In the genomic region with DNA sequence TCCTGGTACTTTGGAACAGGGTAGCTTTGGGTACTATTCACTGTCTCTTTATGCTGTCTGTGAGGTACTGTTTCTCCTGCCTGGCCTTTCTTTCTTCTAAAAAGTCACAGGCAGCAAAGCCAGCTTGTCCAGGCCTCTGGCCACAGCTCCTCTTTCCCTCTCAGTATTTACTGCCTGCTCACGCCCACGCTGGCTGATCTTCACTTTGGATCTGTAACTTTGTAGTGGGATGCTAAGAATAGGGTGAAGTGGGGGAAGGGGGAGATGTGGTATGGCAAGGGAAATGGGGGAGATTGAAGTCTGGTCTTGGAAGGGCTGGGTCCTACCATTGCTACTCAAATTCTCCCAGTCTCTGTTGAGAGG, we compare ENCODE assay signal across 17 mouse cellular contexts. TPM values are rescaled to one million over a fixed set of nuclear protein-coding genes. Genes with fewer than 3 reads are reported as not detected.
DNase-seq lines count a peak whose midpoint lies in the region; ATAC-seq lines count a peak whose summit lies in the region.
"Had no signal": no experiment of that assay in that cellular context is flagged by ENCODE, and none has a peak within 500 bp of the region (broad histone marks: within the 10 kb centered on the region; RNA-seq: fewer than 3 reads in every experiment).

No protein-coding gene starts in this region.

- H3K27ac ChIP-seq in kidney, embryonic 14.5 days (ENCODE audit: low read depth, low read length) = peak overlapping the region; percentile 100
- H3K27ac ChIP-seq in embryonic facial prominence, embryonic 11.5 days (replicated peaks; ENCODE audit: low read depth, low read length) = no peak overlapping the region
- H3K27ac ChIP-seq in hindbrain, embryonic 14.5 days = peak overlapping the region; percentile 99
- H3K27ac ChIP-seq in neural tube, embryonic 13.5 days (replicated peaks) = peak overlapping the region; percentile 100
- H3K27ac ChIP-seq in midbrain, embryonic 11.5 days (ENCODE audit: low read depth, low read length) = no peak overlapping the region
- H3K27ac ChIP-seq: forebrain, embryonic 13.5 days had no signal

- H3K9ac ChIP-seq in kidney, embryonic 14.5 days (ENCODE audit: low read depth, low read length) = peak overlapping the region; percentile 86
- H3K9ac ChIP-seq in embryonic facial prominence, embryonic 11.5 days (replicated peaks; ENCODE audit: low read length) = 0 out of 2 replicates have a peak overlapping the region, but pooled peaks have one; percentile 1
- H3K9ac ChIP-seq in hindbrain, embryonic 14.5 days = peak overlapping the region; percentile 97
- peak overlapping the region; percentile 100 for H3K9ac ChIP-seq in neural tube, embryonic 13.5 days
- H3K9ac ChIP-seq in midbrain, embryonic 11.5 days (ENCODE audit: low read length) = no peak overlapping the region
- H3K9ac ChIP-seq: forebrain, embryonic 13.5 days had no signal

- no peaks in the 10 kb centered on the region for H3K9me3 ChIP-seq in kidney, embryonic 14.5 days (ENCODE audit: control insufficient read depth, low read length)
- no peaks in the 10 kb centered on the region for H3K9me3 ChIP-seq in embryonic facial prominence, embryonic 11.5 days (replicated peaks; ENCODE audit: control insufficient read depth, low read length)
- no peaks in the 10 kb centered on the region for H3K9me3 ChIP-seq in hindbrain, embryonic 14.5 days (ENCODE audit: control insufficient read depth, low read length)
- H3K9me3 ChIP-seq in neural tube, embryonic 13.5 days = no peaks in the 10 kb centered on the region
- no peaks in the 10 kb centered on the region for H3K9me3 ChIP-seq in midbrain, embryonic 11.5 days (ENCODE audit: control insufficient read depth, low read length)
- H3K9me3 ChIP-seq: forebrain, embryonic 13.5 days had no signal

- 0 out of 2 replicates have a peak, but pooled peaks have one; percentile 3 for ATAC-seq in kidney, embryonic 14.5 days (ENCODE audit: low FRiP score, low TSS enrichment)
- ATAC-seq in embryonic facial prominence, embryonic 11.5 days (replicated peaks; ENCODE audit: insufficient number of reproducible peaks, low FRiP score, low TSS enrichment, low read depth) = no peak
- no peak for ATAC-seq in hindbrain, embryonic 14.5 days (ENCODE audit: low FRiP score)
- ATAC-seq in neural tube, embryonic 13.5 days (ENCODE audit: low read depth) = 0 out of 2 replicates have a peak, but pooled peaks have one; percentile 5
- no peak for ATAC-seq in midbrain, embryonic 11.5 days (ENCODE audit: low FRiP score)
- ATAC-seq: forebrain, embryonic 13.5 days; inflammation-experienced regulatory T-cells, adult 6 months; Patski had no signal

- 23% methylated on average over 2 of the region's 2 CpGs for WGBS in kidney, embryonic 14.5 days
- WGBS in embryonic facial prominence, embryonic 11.5 days = 9% methylated on average over 2 of the region's 2 CpGs
- WGBS in hindbrain, embryonic 14.5 days = 6% methylated on average over 2 of the region's 2 CpGs
- 8% methylated on average over 2 of the region's 2 CpGs for WGBS in neural tube, embryonic 13.5 days
- WGBS in midbrain, embryonic 11.5 days = 0% methylated on average over 2 of the region's 2 CpGs

- peaks cover 42% of the 10 kb centered on the region for H3K36me3 ChIP-seq in kidney, embryonic 14.5 days (ENCODE audit: control insufficient read depth, insufficient read depth, low read length)
- H3K36me3 ChIP-seq in embryonic facial prominence, embryonic 11.5 days (replicated peaks; ENCODE audit: control insufficient read depth, insufficient read depth, low read depth, low read length) = no peaks in the 10 kb centered on the region
- 0 out of 2 replicates have a peak, but pooled peaks cover 6% of the 10 kb centered on the region for H3K36me3 ChIP-seq in hindbrain, embryonic 14.5 days (replicated peaks; ENCODE audit: control insufficient read depth, insufficient read depth)
- H3K36me3 ChIP-seq in neural tube, embryonic 13.5 days = peaks cover 37% of the 10 kb centered on the region
- no peaks in the 10 kb centered on the region for H3K36me3 ChIP-seq in midbrain, embryonic 11.5 days (ENCODE audit: control insufficient read depth, insufficient read depth, low read length)

- peaks cover 94% of the 10 kb centered on the region for H3K4me1 ChIP-seq in kidney, embryonic 14.5 days (ENCODE audit: control insufficient read depth, insufficient read depth, low read length)
- no peaks in the 10 kb centered on the region; the same call in 1 of the 2 replicates for H3K4me1 ChIP-seq in embryonic facial prominence, embryonic 11.5 days (ENCODE audit: control insufficient read depth, insufficient read depth, low read length)
- H3K4me1 ChIP-seq in hindbrain, embryonic 14.5 days (replicated peaks; ENCODE audit: control insufficient read depth, insufficient read depth, low read length) = peaks cover 25% of the 10 kb centered on the region
- peaks cover 100% of the 10 kb centered on the region for H3K4me1 ChIP-seq in neural tube, embryonic 13.5 days (replicated peaks)
- H3K4me1 ChIP-seq in midbrain, embryonic 11.5 days (ENCODE audit: control insufficient read depth, insufficient read depth, low read length) = no peaks in the 10 kb centered on the region
- H3K4me1 ChIP-seq: forebrain, embryonic 13.5 days had no signal

- H3K4me2 ChIP-seq in kidney, embryonic 14.5 days (replicated peaks; ENCODE audit: low read depth, low read length) = peak overlapping the region; percentile 70
- no peak overlapping the region for H3K4me2 ChIP-seq in embryonic facial prominence, embryonic 11.5 days (ENCODE audit: low read depth, low read length)
- H3K4me2 ChIP-seq in hindbrain, embryonic 14.5 days (replicated peaks) = peak overlapping the region; percentile 77
- peak overlapping the region; percentile 96 for H3K4me2 ChIP-seq in neural tube, embryonic 13.5 days
- no peak overlapping the region for H3K4me2 ChIP-seq in midbrain, embryonic 11.5 days
- H3K4me2 ChIP-seq: forebrain, embryonic 13.5 days had no signal

- peak overlapping the region; percentile 38 for H3K4me3 ChIP-seq in kidney, embryonic 14.5 days (ENCODE audit: low read length)
- H3K4me3 ChIP-seq in embryonic facial prominence, embryonic 11.5 days (ENCODE audit: low read depth, low read length) = no peak overlapping the region
- peak overlapping the region; percentile 48 for H3K4me3 ChIP-seq in hindbrain, embryonic 14.5 days (replicated peaks; ENCODE audit: low read length)
- peak overlapping the region; percentile 99 for H3K4me3 ChIP-seq in neural tube, embryonic 13.5 days
- no peak overlapping the region for H3K4me3 ChIP-seq in midbrain, embryonic 11.5 days (ENCODE audit: low read depth, low read length)
- H3K4me3 ChIP-seq: forebrain, embryonic 13.5 days had no signal

- no peak for DNase-seq in kidney, adult 11 months
- no peak for DNase-seq in embryonic facial prominence, embryonic 11.5 days (ENCODE audit: low spot score)
- no peak for DNase-seq in hindbrain, embryonic 14.5 days (ENCODE audit: low spot score)
- DNase-seq in adrenal gland, adult 18-20 months (ENCODE audit: low spot score in 2 of 2) = no peak
- DNase-seq in midbrain, embryonic 11.5 days (ENCODE audit: low spot score, missing footprints) = no peak
- DNase-seq: cerebellum, adult 18-20 months; embryo, embryonic 11 days; gastrocnemius, postnatal 36 days; lung, adult 18-20 months; midbrain, embryonic 14.5 days had no signal

- H3K27me3 ChIP-seq in kidney, embryonic 14.5 days (ENCODE audit: control insufficient read depth, insufficient read depth, low read length) = no peaks in the 10 kb centered on the region
- H3K27me3 ChIP-seq in embryonic facial prominence, embryonic 11.5 days (ENCODE audit: control insufficient read depth, insufficient read depth, low read length) = peaks cover 98% of the 10 kb centered on the region
- H3K27me3 ChIP-seq in hindbrain, embryonic 14.5 days (ENCODE audit: control insufficient read depth, insufficient read depth, low read length) = peaks cover 87% of the 10 kb centered on the region
- no peaks in the 10 kb centered on the region for H3K27me3 ChIP-seq in neural tube, embryonic 13.5 days
- H3K27me3 ChIP-seq in midbrain, embryonic 11.5 days (ENCODE audit: control insufficient read depth, insufficient read depth, low read length) = peaks cover 100% of the 10 kb centered on the region
- H3K27me3 ChIP-seq: Patski had no signal

RNA-seq across cellular contexts. Expression of a gene that starts 10.9 kb away (rescaled TPM):
- polyA plus RNA-seq in kidney, embryonic 14.5 days (2014; fragmentation: Nextera tagmentation; extraction: Ambion mirVana) = 8.2 and 8.6 TPM in 2 replicates
- polyA plus RNA-seq in embryonic facial prominence, embryonic 11.5 days (2014; fragmentation: Nextera tagmentation; extraction: Ambion mirVana) = 0.65 and 0.79 TPM in 2 replicates
- polyA plus RNA-seq in hindbrain, embryonic 14.5 days (2014; fragmentation: Nextera tagmentation; extraction: Ambion mirVana) = 12.8 and 17.2 TPM in 2 replicates
- 12.8 and 14.7 TPM in 2 replicates for polyA plus RNA-seq in neural tube, embryonic 13.5 days (2015; fragmentation: Nextera tagmentation; extraction: Ambion mirVana)
- total RNA-seq in adrenal gland, adult 18-20 months (2021) = 10 to 100 TPM; 17.2 to 20.7 TPM
- polyA plus RNA-seq in midbrain, embryonic 11.5 days (2014; fragmentation: Nextera tagmentation; extraction: Ambion mirVana) = not detected in 2 replicates
- total RNA-seq: left cerebral cortex, adult 8-10 months had no signal
- polyA plus RNA-seq: forebrain, embryonic 13.5 days; midbrain, embryonic 14.5 days had no signal

RNA-seq across cellular contexts. Expression of a gene that starts 15.9 kb away (rescaled TPM):
- polyA plus RNA-seq in kidney, embryonic 14.5 days (2014; fragmentation: Nextera tagmentation; extraction: Ambion mirVana) = 4.2 and 8.6 TPM in 2 replicates
- 0.18 and 0.24 TPM in 2 replicates for polyA plus RNA-seq in embryonic facial prominence, embryonic 11.5 days (2014; fragmentation: Nextera tagmentation; extraction: Ambion mirVana)
- 4.0 and 5.4 TPM in 2 replicates for polyA plus RNA-seq in hindbrain, embryonic 14.5 days (2014; fragmentation: Nextera tagmentation; extraction: Ambion mirVana)
- polyA plus RNA-seq in neural tube, embryonic 13.5 days (2015; fragmentation: Nextera tagmentation; extraction: Ambion mirVana) = 7.5 and 8.7 TPM in 2 replicates
- 10 to 100 TPM; 16.3 to 22.1 TPM for total RNA-seq in adrenal gland, adult 18-20 months (2021)
- not detected in 2 replicates for polyA plus RNA-seq in midbrain, embryonic 11.5 days (2014; fragmentation: Nextera tagmentation; extraction: Ambion mirVana)
- polyA plus RNA-seq: forebrain, embryonic 13.5 days; midbrain, embryonic 14.5 days had no signal

RNA-seq across cellular contexts. Expression of a gene that starts 16.3 kb away (rescaled TPM):
- polyA plus RNA-seq in kidney, embryonic 14.5 days (2014; fragmentation: Nextera tagmentation; extraction: Ambion mirVana) = 49.9 and 67.2 TPM in 2 replicates
- polyA plus RNA-seq in embryonic facial prominence, embryonic 11.5 days (2014; fragmentation: Nextera tagmentation; extraction: Ambion mirVana) = 6.3 and 8.4 TPM in 2 replicates
- 39.5 and 42.9 TPM in 2 replicates for polyA plus RNA-seq in hindbrain, embryonic 14.5 days (2014; fragmentation: Nextera tagmentation; extraction: Ambion mirVana)
- 63.0 and 67.1 TPM in 2 replicates for polyA plus RNA-seq in neural tube, embryonic 13.5 days (2015; fragmentation: Nextera tagmentation; extraction: Ambion mirVana)
- 10 to 100 TPM; 17.1 to 21.5 TPM for total RNA-seq in adrenal gland, adult 18-20 months (2021)
- polyA plus RNA-seq in midbrain, embryonic 11.5 days (2014; fragmentation: Nextera tagmentation; extraction: Ambion mirVana) = not detected in 2 replicates
- total RNA-seq: left cerebral cortex, adult 8-10 months had no signal
- polyA plus RNA-seq: forebrain, embryonic 13.5 days; inflammation-experienced regulatory T-cells, adult 6 months had no signal

RNA-seq across cellular contexts. Expression of a gene that starts 30.8 kb away (rescaled TPM):
- 22.1 and 24.3 TPM in 2 replicates for polyA plus RNA-seq in kidney, embryonic 14.5 days (2014; fragmentation: Nextera tagmentation; extraction: Ambion mirVana)
- polyA plus RNA-seq in embryonic facial prominence, embryonic 11.5 days (2014; fragmentation: Nextera tagmentation; extraction: Ambion mirVana) = 0.67 and 2.0 TPM in 2 replicates
- 140 and 157 TPM in 2 replicates for polyA plus RNA-seq in hindbrain, embryonic 14.5 days (2014; fragmentation: Nextera tagmentation; extraction: Ambion mirVana)
- polyA plus RNA-seq in neural tube, embryonic 13.5 days (2015; fragmentation: Nextera tagmentation; extraction: Ambion mirVana) = 67.1 and 88.3 TPM in 2 replicates
- total RNA-seq in adrenal gland, adult 18-20 months (2021) = 10 to 100 TPM; 11.6 to 27.3 TPM
- polyA plus RNA-seq in midbrain, embryonic 11.5 days (2014; fragmentation: Nextera tagmentation; extraction: Ambion mirVana) = not detected in 2 replicates
- total RNA-seq: left cerebral cortex, adult 8-10 months had no signal
- polyA plus RNA-seq: forebrain, embryonic 13.5 days; inflammation-experienced regulatory T-cells, adult 6 months; midbrain, embryonic 14.5 days had no signal

RNA-seq across cellular contexts. Expression of a gene that starts 31.6 kb away (rescaled TPM):
- 0.27 and 0.37 TPM in 2 replicates for polyA plus RNA-seq in kidney, embryonic 14.5 days (2014; fragmentation: Nextera tagmentation; extraction: Ambion mirVana)
- polyA plus RNA-seq in embryonic facial prominence, embryonic 11.5 days (2014; fragmentation: Nextera tagmentation; extraction: Ambion mirVana) = 0.26 and 0.97 TPM in 2 replicates
- 0.33 and 0.56 TPM in 2 replicates for polyA plus RNA-seq in hindbrain, embryonic 14.5 days (2014; fragmentation: Nextera tagmentation; extraction: Ambion mirVana)
- polyA plus RNA-seq in neural tube, embryonic 13.5 days (2015; fragmentation: Nextera tagmentation; extraction: Ambion mirVana) = 1.2 and 1.6 TPM in 2 replicates
- not detected for total RNA-seq in adrenal gland, adult 18-20 months (2021)
- not detected in 2 replicates for polyA plus RNA-seq in midbrain, embryonic 11.5 days (2014; fragmentation: Nextera tagmentation; extraction: Ambion mirVana)
- total RNA-seq: adrenal gland, postnatal 25 days; gastrocnemius, postnatal 36 days; left cerebral cortex, adult 8-10 months had no signal
- polyA plus RNA-seq: forebrain, embryonic 13.5 days; inflammation-experienced regulatory T-cells, adult 6 months; midbrain, embryonic 14.5 days; Patski had no signal

Comparison
In these comparisons a context has a peak if more than half of its experiments do, and no peak if none do; other contexts are left out.
1. ATAC-seq: peak in kidney, embryonic 14.5 days (single experiment) and neural tube, embryonic 13.5 days (single experiment); none in embryonic facial prominence, embryonic 11.5 days (single experiment), hindbrain, embryonic 14.5 days (single experiment) and midbrain, embryonic 11.5 days (single experiment).
2. H3K27ac ChIP-seq: peak in kidney, embryonic 14.5 days (single experiment), hindbrain, embryonic 14.5 days (single experiment) and neural tube, embryonic 13.5 days (single experiment); none in embryonic facial prominence, embryonic 11.5 days (single experiment) and midbrain, embryonic 11.5 days (single experiment).
3. H3K4me2 ChIP-seq: peak in kidney, embryonic 14.5 days (single experiment), hindbrain, embryonic 14.5 days (single experiment) and neural tube, embryonic 13.5 days (single experiment); none in embryonic facial prominence, embryonic 11.5 days (single experiment) and midbrain, embryonic 11.5 days (single experiment).
4. H3K4me3 ChIP-seq: peak in kidney, embryonic 14.5 days (single experiment), hindbrain, embryonic 14.5 days (single experiment) and neural tube, embryonic 13.5 days (single experiment); none in embryonic facial prominence, embryonic 11.5 days (single experiment) and midbrain, embryonic 11.5 days (single experiment).